Mouse (Mus musculus) inflammation-experienced regulatory T-cells, adult 6 months (primary cell): ENCODE measurements around the gene Opcml. TPM values are rescaled to one million over a fixed set of nuclear protein-coding genes. Genes with fewer than 3 reads are reported as not detected.

Experiments used
- ATAC-seq: one replicate; pipeline ENCODE4 v1.8.0; 2017
- polyA plus RNA-seq, 3 experiments: library from polyadenylated mRNA; unstranded; fragments of 100-300 nt; shearing (Covaris generic); gene quantifications; one replicate each; pipeline ENCODE4 v1.2.1; 2017

Gene Opcml
- polyA plus RNA-seq, 3 experiments from 2014 or later, result 0.12 TPM; not detected in 2

DNA sequence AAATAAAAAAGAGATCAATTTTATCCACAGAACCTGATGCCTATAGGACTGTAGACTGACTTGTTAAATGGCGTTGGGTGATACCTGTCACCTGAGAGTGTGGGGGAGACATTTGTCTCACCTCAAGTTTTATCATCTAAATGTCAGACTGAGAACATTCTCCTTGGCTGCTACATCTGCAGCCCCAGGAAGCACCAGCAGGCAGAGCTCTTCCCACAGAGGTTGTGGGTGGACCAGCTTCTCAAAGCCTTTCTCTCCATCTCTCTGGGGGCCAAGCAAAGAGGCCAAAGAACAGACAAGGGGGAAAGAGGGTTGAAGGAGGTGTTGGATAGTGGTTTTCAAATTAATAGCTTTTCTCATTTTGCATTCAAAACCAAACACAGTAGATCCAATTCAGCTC, 998.9 kb downstream of the Opcml start:
- ATAC-seq, result no peak

DNA sequence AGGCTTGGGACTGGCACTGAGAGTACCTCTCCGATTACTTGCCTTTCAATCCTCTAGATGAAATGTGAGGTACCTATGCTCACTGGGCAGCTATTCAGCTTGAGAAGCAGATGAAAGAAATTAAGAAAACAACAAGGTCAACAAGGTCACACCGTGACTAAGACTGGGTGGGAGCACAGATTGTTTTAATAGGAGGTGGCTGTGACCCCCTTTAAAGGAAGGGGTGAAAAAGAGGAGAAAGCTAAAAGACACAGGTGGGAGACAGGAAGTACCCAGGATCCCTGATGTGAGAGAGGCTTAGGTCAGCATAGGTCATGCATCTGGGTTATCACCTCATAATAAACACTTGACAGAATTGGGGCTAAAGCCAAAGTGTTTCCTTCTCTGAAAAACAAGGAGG, 1009.5 kb downstream of the Opcml start:
- ATAC-seq, result no peak

DNA sequence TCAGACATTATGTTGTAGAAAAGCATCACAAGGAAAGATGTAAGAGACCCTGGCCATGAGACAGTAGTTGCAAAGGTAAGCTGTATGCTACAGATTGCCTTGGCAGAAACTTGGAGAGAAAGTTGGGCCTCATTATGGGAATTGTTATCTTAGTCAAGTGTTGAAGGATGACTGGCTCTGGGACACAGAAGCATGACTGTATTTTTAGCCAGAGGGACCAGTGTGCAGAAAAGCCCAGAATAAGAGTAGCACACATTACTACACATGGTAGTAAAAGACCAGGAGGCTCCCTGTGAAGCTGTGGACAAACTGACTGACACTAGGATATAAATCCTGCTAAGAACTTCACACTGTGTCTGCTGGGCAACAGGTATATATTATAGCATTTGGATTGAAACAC, 1016.1 kb downstream of the Opcml start:
- ATAC-seq, result no peak

DNA sequence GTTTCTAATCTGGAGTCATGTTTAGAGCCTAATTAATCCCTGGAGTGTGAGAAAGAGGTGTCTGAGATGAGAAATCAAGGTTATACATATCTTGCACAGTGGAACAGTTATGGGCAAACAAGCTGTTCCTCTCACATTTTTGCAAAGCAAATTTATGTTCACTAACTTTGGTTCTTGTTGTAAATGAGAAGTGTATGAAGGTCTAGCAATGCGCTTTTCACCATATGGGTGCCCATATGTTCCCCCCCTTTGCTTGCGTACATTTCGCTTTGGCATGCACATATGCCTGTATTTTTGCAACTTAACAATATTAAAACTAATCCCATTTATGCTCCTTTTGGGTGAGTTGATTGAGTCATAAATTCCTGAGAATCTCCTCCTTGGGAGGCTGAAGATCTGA, 1031.5 kb downstream of the Opcml start:
- ATAC-seq, result no peak

DNA sequence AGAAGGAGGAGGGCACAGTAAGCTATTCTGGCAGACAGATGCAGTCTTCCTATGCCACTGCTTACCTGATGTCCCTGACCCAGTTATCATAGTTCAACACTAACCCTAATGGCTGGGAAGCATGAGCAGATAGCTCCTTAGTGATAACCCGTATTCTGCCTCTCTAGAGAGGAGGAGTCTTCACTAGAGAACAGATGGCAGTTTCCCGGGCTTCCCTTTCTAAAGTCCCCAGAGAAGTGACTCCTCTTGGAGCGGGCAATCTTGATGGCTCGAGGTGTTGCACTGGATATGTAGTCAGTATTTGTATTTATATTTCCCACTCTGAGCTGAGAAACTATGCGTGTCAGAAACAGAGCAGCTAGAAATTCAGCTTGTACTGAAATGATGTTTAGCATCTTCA, 1031.9 kb downstream of the Opcml start:
- ATAC-seq, result no peak

DNA sequence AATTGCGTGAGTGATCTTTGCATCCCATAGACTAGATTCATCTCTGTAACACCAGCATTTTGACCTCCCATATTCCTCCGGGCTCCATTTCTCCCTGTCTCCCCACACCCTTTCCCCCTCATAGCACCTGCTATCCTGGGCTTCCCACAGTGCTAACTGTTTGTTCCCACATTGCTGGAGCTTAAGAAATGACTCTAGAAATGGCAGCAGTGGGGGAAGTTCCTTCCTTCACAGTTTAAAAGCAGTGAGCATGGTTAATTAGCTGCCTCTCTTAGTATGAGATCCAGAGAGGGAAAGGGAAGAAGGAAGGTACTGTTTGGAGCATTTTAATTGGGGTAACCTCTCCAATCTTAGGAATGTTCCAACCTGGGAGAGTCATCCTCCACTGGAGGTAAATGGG, 1035.2 kb downstream of the Opcml start:
- ATAC-seq, result no peak

DNA sequence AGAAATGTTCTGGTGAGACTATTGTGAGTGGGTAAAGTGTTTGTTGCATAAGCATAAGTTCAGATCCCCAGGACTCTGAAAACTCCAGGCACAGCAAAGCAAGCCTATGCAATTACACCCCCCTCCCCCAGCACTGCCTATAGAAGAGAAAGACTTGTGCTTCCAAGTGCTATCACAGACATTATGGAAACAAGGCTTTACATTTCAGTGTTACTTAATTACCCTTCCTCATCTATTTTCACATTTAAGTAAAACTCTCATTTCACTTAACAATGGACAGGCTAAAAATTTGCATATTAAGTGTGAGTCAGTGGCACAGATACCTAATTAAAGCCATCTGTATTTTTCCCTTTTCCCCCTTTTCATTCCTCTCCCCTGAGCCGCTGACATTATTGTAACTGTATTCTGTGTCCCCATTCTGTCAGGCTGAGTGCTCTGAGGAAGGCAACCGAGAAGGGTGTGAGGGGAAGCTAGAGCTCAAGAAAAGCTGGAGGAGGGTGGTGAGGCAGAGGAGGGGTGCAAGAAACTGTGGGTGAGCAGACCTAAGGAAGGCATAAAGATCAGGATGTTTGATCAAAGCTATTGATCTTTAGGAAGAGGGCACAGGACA, 1055.5 kb downstream of the Opcml start:
- no peak for ATAC-seq

DNA sequence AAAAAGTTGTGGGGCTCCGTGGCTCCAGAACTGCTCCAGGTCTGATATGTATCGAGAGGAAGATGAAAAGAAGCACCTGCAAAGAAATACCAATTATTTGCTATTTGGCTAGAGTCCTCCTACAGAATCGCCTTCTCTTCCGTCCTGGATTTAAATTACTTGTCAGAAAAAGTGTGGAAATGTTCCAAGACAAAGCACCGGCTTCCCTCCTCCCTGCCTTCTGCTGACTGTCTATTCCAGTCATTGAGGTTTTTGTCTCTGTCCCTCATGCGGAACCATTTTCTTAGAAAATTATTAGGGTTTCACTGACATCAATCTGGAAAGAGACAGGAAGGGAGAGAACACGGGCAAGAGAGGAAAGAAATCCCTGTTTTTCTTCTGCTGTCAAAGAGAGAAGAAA, 1065.3 kb downstream of the Opcml start:
- ATAC-seq, result no peak

DNA sequence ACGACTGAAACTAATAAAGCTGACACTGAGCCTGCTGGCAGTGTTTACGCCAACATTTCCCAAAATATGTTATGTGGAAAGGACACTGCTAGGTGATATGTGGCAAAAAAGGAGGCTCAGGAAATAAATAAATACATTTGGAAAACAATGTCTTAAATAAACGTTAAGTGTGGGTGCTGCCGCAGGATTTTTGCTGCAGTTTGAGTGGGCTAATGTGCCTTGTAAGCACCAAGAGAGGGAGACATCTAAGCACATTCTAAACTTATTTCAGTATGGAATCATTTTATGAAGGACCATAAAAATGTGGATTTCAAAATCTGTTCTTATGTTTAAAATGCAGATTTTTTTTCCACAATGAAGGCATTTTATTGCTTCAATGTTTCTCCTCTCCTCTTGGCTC, 1071.4 kb downstream of the Opcml start:
- ATAC-seq, result no peak

DNA sequence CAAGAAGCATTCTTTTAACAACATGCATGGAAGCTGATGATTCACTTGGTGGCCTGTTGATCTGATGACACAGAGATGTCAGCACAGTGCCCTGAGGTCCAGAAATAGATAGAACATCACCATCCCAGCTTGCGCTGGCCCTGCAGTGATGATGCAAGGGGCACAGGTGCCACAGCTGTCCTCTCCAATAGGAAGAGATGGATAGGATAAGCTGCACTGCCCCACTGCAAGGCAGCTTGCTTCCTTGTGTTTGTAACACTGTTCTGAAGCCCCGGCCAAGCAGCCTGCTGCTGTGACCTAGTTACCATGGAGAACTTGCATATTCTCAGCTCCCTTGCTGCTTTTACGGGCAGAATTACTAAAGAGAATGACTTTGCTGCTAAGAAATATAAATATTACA, 1076.7 kb downstream of the Opcml start:
- no peak for ATAC-seq

DNA sequence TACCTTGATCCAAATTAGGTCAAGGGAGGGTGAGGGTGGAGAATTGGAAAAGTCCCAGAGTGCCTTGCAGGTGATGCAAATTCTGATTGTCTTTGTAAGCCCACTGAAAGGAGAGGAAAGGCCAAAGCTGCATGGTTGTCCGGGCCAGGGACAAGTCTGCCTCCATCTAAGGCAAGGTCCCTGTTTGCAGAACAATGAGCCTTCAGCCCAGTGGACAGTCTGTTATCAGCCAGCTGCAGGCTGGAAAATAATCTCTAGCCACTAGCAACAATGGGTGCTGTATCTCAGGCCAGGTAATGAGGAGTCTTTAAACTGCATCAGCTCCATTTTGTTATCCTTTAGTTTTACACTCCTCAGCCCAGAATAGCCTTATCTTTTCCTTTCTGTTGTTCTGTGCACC, 1079.9 kb downstream of the Opcml start:
- no peak for ATAC-seq

DNA sequence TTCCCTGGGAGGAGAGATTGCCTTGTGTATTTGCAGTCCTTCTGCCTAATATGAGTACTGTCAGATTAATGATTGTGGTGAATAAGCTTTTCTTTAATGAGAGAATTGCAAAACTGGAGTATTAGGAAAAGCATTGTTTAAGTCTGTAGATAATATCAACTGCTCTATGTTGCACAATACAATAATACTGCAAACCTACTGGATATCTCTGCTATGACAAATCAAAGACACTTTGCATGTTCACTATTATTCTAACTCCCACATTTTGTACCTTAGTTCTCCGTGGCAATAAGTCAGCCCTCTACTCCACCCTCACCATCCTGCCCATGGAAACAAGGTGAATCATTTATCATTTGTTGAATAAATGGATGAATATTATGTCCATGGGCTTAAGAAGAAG, 1092.0 kb downstream of the Opcml start:
- ATAC-seq, result no peak

DNA sequence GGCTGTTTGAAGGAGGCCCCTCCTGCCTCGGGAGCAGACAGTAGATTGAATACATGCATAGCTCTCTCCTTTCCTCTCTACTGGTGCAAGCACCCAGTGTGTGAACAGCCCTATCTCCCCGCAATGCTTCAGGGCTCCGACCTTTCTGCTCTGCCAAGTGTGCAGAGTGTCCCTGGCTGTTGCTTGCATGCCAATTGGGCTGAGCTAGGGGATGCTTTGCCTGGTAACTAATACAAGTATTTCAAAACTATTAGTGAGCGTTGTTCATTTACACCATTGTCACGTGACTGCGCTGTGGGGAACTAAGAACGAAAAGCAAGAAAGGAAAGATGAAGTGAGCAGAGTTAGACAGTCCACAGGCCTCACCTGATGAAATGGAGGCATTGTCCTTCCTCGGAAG, 1101.0 kb downstream of the Opcml start:
- no peak for ATAC-seq

DNA sequence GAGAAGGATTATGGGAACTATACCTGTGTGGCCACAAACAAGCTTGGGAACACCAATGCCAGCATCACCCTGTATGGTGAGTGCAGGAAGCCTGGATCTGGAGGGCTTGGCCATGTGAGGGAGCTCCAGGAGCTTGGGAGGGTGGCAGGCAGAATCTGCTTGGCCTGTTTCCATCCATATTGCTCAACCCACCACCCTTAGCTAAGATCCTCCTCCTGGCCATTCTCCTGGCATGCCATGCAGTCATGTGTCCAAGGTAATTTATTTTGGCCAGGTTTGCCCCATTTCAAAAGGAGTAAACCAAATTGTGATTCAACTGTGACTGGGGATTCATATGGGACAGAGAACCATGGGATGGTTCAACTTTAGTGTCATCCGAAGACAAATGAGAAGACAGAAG, 1112.7 kb downstream of the Opcml start:
- ATAC-seq, result no peak

DNA sequence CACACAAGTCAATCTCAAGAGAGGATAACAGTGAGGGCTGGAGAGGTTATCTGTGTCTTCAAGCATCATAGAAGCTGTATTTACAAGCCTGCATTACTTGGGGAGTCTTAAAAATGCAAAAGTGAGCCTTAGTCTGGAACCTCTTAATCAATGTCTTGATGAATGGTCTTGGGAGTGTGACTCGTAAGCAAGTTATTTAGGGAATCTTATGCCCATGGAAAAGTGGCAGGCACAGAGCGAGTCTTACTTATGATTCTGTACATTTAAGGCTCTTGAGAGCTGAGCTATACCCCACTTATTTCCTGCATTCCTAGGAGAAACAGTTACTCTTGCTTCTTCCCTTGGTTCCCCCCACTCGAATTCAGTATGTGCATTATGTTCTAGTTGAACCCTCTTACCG, 1119.2 kb downstream of the Opcml start:
- no peak for ATAC-seq

DNA sequence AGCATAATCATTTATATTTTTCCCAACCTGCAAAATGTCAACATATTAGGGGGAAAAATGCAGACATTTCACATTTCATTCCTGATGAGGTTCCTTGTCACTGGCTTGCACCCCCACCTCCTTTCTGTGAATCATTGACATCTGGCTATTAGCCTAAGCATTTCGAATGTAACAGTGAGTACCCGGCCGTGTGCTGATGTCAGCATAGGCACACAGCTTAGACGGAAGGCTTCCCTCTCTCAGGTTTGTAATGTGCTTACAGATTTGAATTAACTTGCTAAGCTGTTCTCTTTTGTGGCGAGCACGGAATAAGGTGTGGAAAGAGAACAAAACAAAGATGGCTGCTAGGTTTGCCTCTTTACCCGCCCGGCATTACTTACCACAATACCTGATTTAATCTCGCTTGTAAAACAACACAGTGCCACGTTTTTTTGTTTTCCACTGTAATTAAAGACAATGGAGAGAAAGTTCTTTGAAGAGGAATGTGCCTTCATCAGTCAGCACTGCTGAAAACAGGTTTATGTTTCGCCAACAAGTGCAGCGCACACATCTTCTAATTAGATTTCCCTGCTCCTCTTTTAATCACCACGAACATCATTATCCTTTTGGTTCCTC, 1121.1 kb downstream of the Opcml start:
- ATAC-seq, result no peak

DNA sequence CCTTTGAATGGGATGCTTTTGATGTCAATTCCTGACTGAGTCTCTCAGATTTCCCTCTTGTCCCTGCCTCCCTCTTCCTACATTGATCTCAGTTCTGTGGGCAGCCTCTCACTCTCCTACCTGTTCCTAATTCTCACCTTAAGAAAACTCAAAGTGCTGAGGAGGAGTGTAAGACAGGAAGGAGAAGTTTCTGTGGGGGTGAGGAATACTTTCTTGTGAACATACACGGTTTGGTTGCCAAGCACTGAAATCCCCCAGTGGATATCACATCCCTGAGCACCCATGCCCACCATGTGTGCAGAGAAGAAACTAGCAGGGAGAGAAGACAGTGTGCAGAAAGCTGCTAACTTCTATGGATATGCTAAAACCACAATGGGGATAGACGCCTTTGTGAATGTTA, 1141.5 kb downstream of the Opcml start:
- ATAC-seq, result no peak

DNA sequence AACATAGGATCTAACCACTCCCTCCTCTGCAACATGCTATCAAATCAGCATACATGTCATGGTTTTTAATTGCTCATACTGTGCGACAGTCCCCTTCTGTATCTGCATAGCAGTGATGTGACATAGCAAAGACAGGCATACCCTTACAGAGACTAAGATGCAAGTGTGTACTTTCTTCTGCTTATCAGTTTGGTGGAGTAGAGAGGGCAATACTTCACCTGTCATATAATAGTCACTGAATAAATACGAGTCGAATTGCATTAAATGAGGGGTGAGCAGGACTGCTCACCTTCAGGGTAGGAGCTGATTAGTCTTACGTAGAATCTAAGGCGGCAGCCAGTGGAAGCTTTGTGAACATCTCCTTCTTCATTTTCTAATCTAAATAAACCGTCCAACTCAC, 1146.6 kb downstream of the Opcml start:
- ATAC-seq, result no peak

DNA sequence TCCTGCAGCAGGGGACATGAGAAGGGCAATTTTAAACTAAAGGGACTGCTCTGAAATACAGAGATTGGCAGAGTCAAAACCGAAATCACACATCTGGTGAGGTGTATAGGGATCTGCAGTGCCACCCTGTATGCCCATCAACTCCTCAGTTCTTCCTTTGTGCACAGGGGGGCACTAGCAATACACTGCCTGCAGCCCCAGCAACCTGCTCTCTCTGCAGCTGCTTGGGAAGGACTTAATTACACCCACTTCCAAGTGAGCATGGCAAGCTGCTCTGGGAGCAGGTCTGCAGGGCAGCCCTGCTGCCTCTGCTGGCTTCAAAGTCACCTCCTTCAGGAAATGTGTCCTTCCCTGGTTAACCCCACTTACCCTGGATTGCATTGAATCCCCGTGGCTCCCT, 1147.4 kb downstream of the Opcml start:
- no peak for ATAC-seq

DNA sequence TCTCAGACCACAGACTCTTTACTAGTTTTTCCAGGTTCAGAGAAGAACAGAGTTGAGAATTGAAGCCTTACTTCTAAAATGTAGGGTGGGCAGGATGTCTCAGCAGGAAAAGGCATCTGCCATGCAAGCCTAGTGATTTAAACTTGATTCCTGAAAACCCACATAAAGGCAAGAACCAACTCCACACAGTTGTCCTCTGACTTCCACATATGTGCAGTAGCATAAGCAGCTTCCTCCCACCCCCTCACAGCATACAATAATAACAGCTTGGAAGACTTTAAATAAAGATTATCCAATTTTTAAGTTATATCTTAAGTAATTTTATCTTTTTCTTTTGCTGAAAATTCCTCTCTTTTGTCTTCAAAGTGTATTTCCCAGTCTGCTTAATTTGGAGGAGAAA, 1150.3 kb downstream of the Opcml start:
- no peak for ATAC-seq

DNA sequence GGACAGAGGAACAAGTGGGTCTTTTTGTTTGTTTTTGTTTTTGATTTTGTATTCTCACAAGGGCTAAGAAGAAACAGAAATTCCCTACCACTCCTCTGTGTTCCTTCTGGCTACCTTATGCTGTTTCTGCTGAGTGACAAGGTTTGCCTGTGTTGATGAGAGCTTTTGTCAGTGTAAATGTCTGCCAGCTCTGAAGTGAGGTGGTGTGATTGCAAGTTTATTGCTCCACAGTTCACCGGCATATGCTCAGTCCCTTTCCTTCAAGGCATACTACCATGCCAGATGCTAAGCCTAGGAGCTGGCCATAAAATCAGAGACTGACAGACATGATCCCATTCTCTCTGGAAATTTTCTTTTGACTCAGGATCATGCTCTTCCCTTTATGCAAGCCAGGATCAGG, 1178.9 kb downstream of the Opcml start:
- ATAC-seq, result no peak
